9 mouse cellular contexts compared by ENCODE assay signal in genomic region chr11:97450305-97450922, GRCm38 (mm10). TPM values are rescaled to one million over a fixed set of nuclear protein-coding genes. Genes with fewer than 3 reads are reported as not detected.
DNase-seq lines count a peak whose midpoint lies in the region; ATAC-seq and TF ChIP-seq lines count a peak whose summit lies in the region.
"Had no signal": no experiment of that assay in that cellular context is flagged by ENCODE, and none has a peak within 500 bp of the region (broad histone marks: within the 10 kb centered on the region; RNA-seq: fewer than 3 reads in every experiment).

No protein-coding gene starts in this region.

- TF ChIP-seq EP300 in stomach, postnatal 0 days (optimal IDR thresholded peaks at IDR 0.05) = no peak

- peaks cover 28% of the 10 kb centered on the region for H3K4me1 ChIP-seq in kidney, embryonic 14.5 days (ENCODE audit: control insufficient read depth, insufficient read depth, low read length)
- H3K4me1 ChIP-seq in embryonic facial prominence, embryonic 13.5 days = peaks cover 50% of the 10 kb centered on the region
- peaks cover 33% of the 10 kb centered on the region for H3K4me1 ChIP-seq in lung, embryonic 15.5 days
- H3K4me1 ChIP-seq in stomach, postnatal 0 days (replicated peaks; ENCODE audit: control insufficient read depth, insufficient read depth) = peaks cover 6% of the 10 kb centered on the region; the same call in 1 of the 2 replicates

- peaks cover 67% of the 10 kb centered on the region for H3K36me3 ChIP-seq in kidney, embryonic 14.5 days (ENCODE audit: control insufficient read depth, insufficient read depth, low read length)
- H3K36me3 ChIP-seq in embryonic facial prominence, embryonic 13.5 days = peaks cover 80% of the 10 kb centered on the region
- peaks cover 53% of the 10 kb centered on the region for H3K36me3 ChIP-seq in lung, embryonic 15.5 days
- peaks cover 32% of the 10 kb centered on the region for H3K36me3 ChIP-seq in stomach, postnatal 0 days (ENCODE audit: control insufficient read depth, insufficient read depth, low read length)

- H3K27ac ChIP-seq in kidney, embryonic 14.5 days (ENCODE audit: low read depth, low read length) = peak overlapping the region; percentile 82; the same call in 1 of the 2 replicates
- peak overlapping the region; percentile 93 for H3K27ac ChIP-seq in embryonic facial prominence, embryonic 13.5 days
- peak overlapping the region; percentile 83 for H3K27ac ChIP-seq in lung, embryonic 15.5 days
- peak overlapping the region; percentile 89 for H3K27ac ChIP-seq in stomach, postnatal 0 days (replicated peaks)

- no peaks in the 10 kb centered on the region for H3K9me3 ChIP-seq in kidney, embryonic 14.5 days (ENCODE audit: control insufficient read depth, low read length)
- no peaks in the 10 kb centered on the region for H3K9me3 ChIP-seq in embryonic facial prominence, embryonic 13.5 days
- H3K9me3 ChIP-seq in lung, embryonic 15.5 days = no peaks in the 10 kb centered on the region
- H3K9me3 ChIP-seq in stomach, postnatal 0 days (ENCODE audit: control insufficient read depth, low read length) = no peaks in the 10 kb centered on the region

- no peak for DNase-seq in kidney, adult 11 months
- peak; percentile 94 for DNase-seq in Muller cell, postnatal 12 days (ENCODE audit: inconsistent ontology term)
- DNase-seq in heart, postnatal 4 days = peak; percentile 74
- no peak for DNase-seq in stomach, postnatal 0 days (ENCODE audit: low spot score)
- DNase-seq in c-Kit-positive CD71-positive TER-119-positive erythroid progenitor cells, embryonic 14.5 days (ENCODE audit: low spot score) = no peak

- TF ChIP-seq CTCF in stomach, postnatal 0 days (IDR thresholded peaks at IDR 0.05; ENCODE audit: low read depth) = no peak

- H3K27me3 ChIP-seq in kidney, embryonic 14.5 days (ENCODE audit: control insufficient read depth, insufficient read depth, low read length) = no peaks in the 10 kb centered on the region
- H3K27me3 ChIP-seq in embryonic facial prominence, embryonic 13.5 days = no peaks in the 10 kb centered on the region
- H3K27me3 ChIP-seq in lung, embryonic 15.5 days = no peaks in the 10 kb centered on the region
- H3K27me3 ChIP-seq in stomach, postnatal 0 days (ENCODE audit: control insufficient read depth, insufficient read depth, low read length) = no peaks in the 10 kb centered on the region

- peak; percentile 22 for ATAC-seq in kidney, embryonic 14.5 days (ENCODE audit: low FRiP score, low TSS enrichment)
- ATAC-seq in embryonic facial prominence, embryonic 13.5 days (ENCODE audit: insufficient number of reproducible peaks, insufficient read depth, low FRiP score, low TSS enrichment, low read depth) = peak; percentile 23; the same call in 1 of the 2 replicates
- peak; percentile 39 for ATAC-seq in lung, embryonic 15.5 days (ENCODE audit: borderline replicate concordance, extremely low read depth, low FRiP score, low TSS enrichment)
- ATAC-seq in stomach, postnatal 0 days (ENCODE audit: low FRiP score, low TSS enrichment) = peak; percentile 28

- H3K4me2 ChIP-seq in kidney, embryonic 14.5 days (replicated peaks; ENCODE audit: low read depth, low read length) = peak overlapping the region; percentile 54
- peak overlapping the region; percentile 84 for H3K4me2 ChIP-seq in embryonic facial prominence, embryonic 13.5 days
- H3K4me2 ChIP-seq in lung, embryonic 15.5 days = peak overlapping the region; percentile 57
- peak overlapping the region; percentile 70 for H3K4me2 ChIP-seq in stomach, postnatal 0 days (replicated peaks; ENCODE audit: low read depth)

- peak overlapping the region; percentile 52 for H3K9ac ChIP-seq in kidney, embryonic 14.5 days (ENCODE audit: low read depth, low read length)
- H3K9ac ChIP-seq in embryonic facial prominence, embryonic 13.5 days = peak overlapping the region; percentile 78
- peak overlapping the region; percentile 18 for H3K9ac ChIP-seq in lung, embryonic 15.5 days
- H3K9ac ChIP-seq in stomach, postnatal 0 days (ENCODE audit: low read length) = peak overlapping the region; percentile 65

- WGBS in kidney, embryonic 14.5 days = 31% methylated on average over 10 of the region's 10 CpGs
- 24% methylated on average over 10 of the region's 10 CpGs for WGBS in embryonic facial prominence, embryonic 13.5 days
- 20% methylated on average over 10 of the region's 10 CpGs for WGBS in lung, embryonic 15.5 days
- 18% methylated on average over 10 of the region's 10 CpGs for WGBS in stomach, postnatal 0 days

- peak overlapping the region; percentile 39 for H3K4me3 ChIP-seq in kidney, embryonic 14.5 days (ENCODE audit: low read length)
- peak overlapping the region; percentile 58 for H3K4me3 ChIP-seq in embryonic facial prominence, embryonic 13.5 days
- H3K4me3 ChIP-seq in lung, embryonic 15.5 days = peak overlapping the region; percentile 34
- H3K4me3 ChIP-seq in stomach, postnatal 0 days (ENCODE audit: low read depth, low read length) = peak overlapping the region; percentile 48

RNA-seq across cellular contexts. Expression of gene Arhgap23, which starts 35.1 kb away (rescaled TPM):
- 5.2 and 7.4 TPM in 2 replicates for polyA plus RNA-seq in kidney, embryonic 14.5 days (2014; fragmentation: Nextera tagmentation; extraction: Ambion mirVana)
- 7.7 and 8.4 TPM in 2 replicates for polyA plus RNA-seq in embryonic facial prominence, embryonic 13.5 days (2015; fragmentation: Nextera tagmentation; extraction: Ambion mirVana)
- 10 to 100 TPM; 51.0 to 52.3 TPM for total RNA-seq in heart, postnatal 4 days (2021)
- polyA plus RNA-seq in lung, embryonic 15.5 days (2015; fragmentation: Nextera tagmentation; extraction: Ambion mirVana) = 7.0 and 7.4 TPM in 2 replicates
- polyA plus RNA-seq in stomach, postnatal 0 days (2015; fragmentation: Nextera tagmentation; extraction: Ambion mirVana) = 4.3 and 4.6 TPM in 2 replicates

RNA-seq across cellular contexts. Expression of gene 4933428G20Rik, which starts 49.7 kb away (rescaled TPM):
- 0.15 and 0.69 TPM in 2 replicates for polyA plus RNA-seq in kidney, embryonic 14.5 days (2014; fragmentation: Nextera tagmentation; extraction: Ambion mirVana)
- polyA plus RNA-seq in embryonic facial prominence, embryonic 13.5 days (2015; fragmentation: Nextera tagmentation; extraction: Ambion mirVana) = 1.4 and 1.8 TPM in 2 replicates
- total RNA-seq in heart, postnatal 4 days (2021) = not detected
- 0.70 and 0.87 TPM in 2 replicates for polyA plus RNA-seq in lung, embryonic 15.5 days (2015; fragmentation: Nextera tagmentation; extraction: Ambion mirVana)
- 0.16 and 0.25 TPM in 2 replicates for polyA plus RNA-seq in stomach, postnatal 0 days (2015; fragmentation: Nextera tagmentation; extraction: Ambion mirVana)
- polyA plus RNA-seq: large intestine, adult 2 months had no signal

Comparison
In these comparisons a context has a peak if more than half of its experiments do, and no peak if none do; other contexts are left out.
1. H3K9ac ChIP-seq: peak in every context shown above with its lines; median percentile 78 in embryonic facial prominence, embryonic 13.5 days; 65 in stomach, postnatal 0 days; 52 in kidney, embryonic 14.5 days; 18 in lung, embryonic 15.5 days.
2. DNase-seq: peak in Muller cell, postnatal 12 days (single experiment) and heart, postnatal 4 days (single experiment); none in kidney, adult 11 months (single experiment), stomach, postnatal 0 days (single experiment) and c-Kit-positive CD71-positive TER-119-positive erythroid progenitor cells, embryonic 14.5 days (single experiment).
3. Peak in every context shown above with its lines, with median percentiles within 50 percentile points of each other: ATAC-seq, H3K27ac ChIP-seq, H3K4me2 ChIP-seq and H3K4me3 ChIP-seq.